Mouse (Mus musculus): ENCODE measurements around the gene Fam110a.

Fam110a gene

DNA sequence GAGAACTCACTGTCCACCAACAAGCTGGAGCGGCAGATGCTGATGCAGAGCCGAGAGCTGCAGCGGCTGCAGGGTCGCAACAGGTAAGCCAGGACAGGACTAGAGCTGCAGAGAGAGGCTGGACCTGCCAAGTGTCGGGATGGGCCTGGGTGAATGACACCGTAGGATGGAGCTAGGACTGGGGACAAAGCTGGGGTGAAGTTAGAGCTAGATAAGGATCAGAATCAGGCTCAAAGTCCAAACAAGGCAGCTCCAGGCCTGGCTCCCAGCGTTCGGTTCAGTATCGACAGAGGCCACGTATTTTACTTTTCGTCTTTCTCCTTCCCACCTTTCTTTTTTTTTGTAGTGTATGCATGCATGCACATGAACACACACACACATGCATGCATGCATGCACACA lies 52.9 kb downstream of the Fam110a start:
- DNase-seq, result no peak

DNA sequence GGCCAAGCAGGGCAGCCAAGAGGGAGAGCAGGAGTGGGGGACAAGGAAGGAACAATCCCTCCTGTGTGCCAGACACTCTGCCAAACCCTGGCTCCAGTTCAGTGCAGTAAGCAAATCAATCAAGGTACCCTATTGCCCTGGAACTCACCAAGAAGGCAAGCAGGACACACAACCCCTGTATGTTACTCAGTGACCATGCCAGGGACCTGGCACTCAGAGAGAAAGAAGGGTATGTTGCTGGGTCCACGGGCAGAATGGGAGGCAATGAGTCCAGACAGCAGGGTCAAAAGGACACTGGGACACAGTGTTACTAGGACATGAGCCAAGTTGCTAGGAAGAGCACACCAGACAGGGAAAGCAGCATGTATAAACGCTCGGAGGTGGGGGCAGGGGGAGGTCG lies 54.3 kb downstream of the Fam110a start:
- no peak for DNase-seq

DNA sequence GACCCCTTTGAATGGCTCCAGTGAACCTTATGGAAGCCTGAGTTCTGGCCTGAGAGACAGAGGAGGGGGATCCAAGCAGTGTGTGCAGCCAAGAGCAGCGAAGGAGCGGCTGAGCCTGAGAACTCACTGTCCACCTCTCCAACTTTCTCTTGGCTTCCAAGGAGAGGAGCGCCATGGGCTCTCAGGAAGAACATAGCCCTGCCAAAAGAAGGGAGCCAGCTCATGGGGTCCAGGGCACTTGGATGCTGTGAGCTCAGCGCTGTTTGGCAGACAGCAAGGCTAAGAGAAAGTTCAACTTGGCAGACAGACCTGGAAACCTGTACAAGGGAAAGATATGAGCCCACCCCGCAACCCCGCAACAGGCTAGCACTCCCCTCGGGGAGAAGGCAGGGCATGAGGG lies 55.7 kb downstream of the Fam110a start:
- no peak for DNase-seq

DNA sequence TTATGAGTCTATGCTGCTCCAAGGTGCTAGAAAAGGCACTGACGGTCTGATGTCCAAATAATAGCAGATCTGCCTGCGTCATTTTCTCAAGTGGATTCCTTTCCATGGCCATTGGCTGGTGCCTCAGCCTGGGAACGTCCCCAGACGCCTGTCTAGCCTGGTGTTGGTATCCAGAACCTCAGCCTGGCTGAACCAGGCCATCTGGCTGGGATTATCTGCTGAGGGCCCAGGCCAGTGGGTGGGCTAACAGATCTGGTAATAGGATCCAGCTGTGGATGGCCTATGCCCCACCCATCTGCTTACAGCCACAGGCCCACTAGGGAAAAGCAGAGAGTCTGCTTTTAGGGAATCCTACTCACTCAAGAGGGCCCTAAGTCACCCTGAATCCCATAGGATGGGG lies 58.4 kb downstream of the Fam110a start:
- DNase-seq, result peak; percentile 24 to 76

DNA sequence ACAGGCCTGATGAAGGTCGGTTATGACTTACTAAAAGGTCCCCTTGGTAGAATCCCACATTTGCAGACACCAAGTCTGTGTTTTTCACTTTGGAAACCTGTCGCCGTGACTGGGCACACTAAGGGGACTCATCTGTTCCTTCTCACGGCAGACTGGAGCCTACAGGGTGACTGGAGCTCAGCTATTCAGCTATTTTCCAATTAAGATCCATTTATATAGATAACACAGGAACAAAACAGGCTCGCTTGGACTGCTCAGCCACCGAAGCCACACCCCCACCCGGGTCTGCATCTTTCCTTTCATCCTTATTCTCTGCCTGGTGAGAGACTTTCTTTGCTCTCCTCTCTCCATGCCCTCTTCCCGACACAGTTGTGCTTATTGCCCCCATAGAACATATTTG lies 59.0 kb downstream of the Fam110a start:
- no peak for DNase-seq
